Comparison of ENCODE assay signal across 13 mouse cellular contexts in the genomic region with DNA sequence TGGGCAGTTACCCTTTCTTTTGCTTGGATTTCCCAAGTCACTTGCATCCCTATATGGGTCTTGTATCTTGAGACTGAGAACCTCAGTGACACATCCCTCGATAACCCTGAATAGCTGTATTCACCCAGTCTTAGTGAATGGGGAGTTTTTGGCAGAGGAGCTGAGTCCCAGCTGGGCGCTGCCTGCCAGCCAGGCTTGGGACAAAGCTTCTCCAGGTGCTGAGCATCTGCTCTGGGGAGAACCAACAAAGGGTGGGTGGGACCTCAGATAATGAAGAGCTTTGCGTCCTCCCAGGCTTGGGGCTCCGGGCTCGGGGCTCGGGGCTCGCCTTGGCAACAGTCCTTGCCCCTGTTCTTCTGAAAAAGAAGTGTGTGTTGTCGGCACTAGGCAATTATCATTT.
DNase-seq lines count a peak whose midpoint lies in the region; ATAC-seq and TF ChIP-seq lines count a peak whose summit lies in the region.
"Had no signal": no experiment of that assay in that cellular context is flagged by ENCODE, and none has a peak within 500 bp of the region (broad histone marks: within the 10 kb centered on the region; RNA-seq: fewer than 3 reads in every experiment).

No protein-coding gene starts in this region.

- ATAC-seq in neural tube, embryonic 12.5 days (ENCODE audit: low FRiP score, low read depth): peak; percentile 29
- no peak; the same call in 1 of the 2 replicates for ATAC-seq in neural tube, embryonic 15.5 days (ENCODE audit: low FRiP score)
- peak; percentile 85 for ATAC-seq in forebrain, postnatal 0 days
- peak; percentile 56; the same call in 1 of the 2 replicates for ATAC-seq in midbrain, embryonic 16.5 days

- H3K27me3 ChIP-seq in neural tube, embryonic 12.5 days (replicated peaks): no peaks in the 10 kb centered on the region
- H3K27me3 ChIP-seq in neural tube, embryonic 15.5 days (replicated peaks): no peaks in the 10 kb centered on the region
- H3K27me3 ChIP-seq in forebrain, postnatal 0 days (ENCODE audit: insufficient read depth, low read length): no peaks in the 10 kb centered on the region
- no peaks in the 10 kb centered on the region for H3K27me3 ChIP-seq in midbrain, embryonic 16.5 days (ENCODE audit: control insufficient read depth, insufficient read depth, low read depth, low read length)

- intact Hi-C loops in heart, postnatal 36 days (cut with DNase I): no loop called here

- peak; percentile 87 for DNase-seq in heart, adult 11 months
- no peak for DNase-seq in heart, postnatal 36 days
- DNase-seq in forebrain, postnatal 0 days: peak; percentile 70
- DNase-seq in urinary bladder, postnatal 4 days (ENCODE audit: low spot score in 2 of 2): no peak
- no peak for DNase-seq in urinary bladder, adult 18-20 months (ENCODE audit: low spot score in 2 of 2)
- DNase-seq: cerebellum, adult 9-11 months; heart, postnatal 4 days; lung, postnatal 14 days; spleen, adult 18-20 months; thymus, postnatal 4 days had no signal

- H3K36me3 ChIP-seq in neural tube, embryonic 12.5 days: no peaks in the 10 kb centered on the region
- H3K36me3 ChIP-seq in neural tube, embryonic 15.5 days: no peaks in the 10 kb centered on the region
- no peaks in the 10 kb centered on the region for H3K36me3 ChIP-seq in forebrain, postnatal 0 days (ENCODE audit: insufficient read depth)
- no peaks in the 10 kb centered on the region for H3K36me3 ChIP-seq in midbrain, embryonic 16.5 days (ENCODE audit: control insufficient read depth, insufficient read depth, low read length)

- H3K9ac ChIP-seq in neural tube, embryonic 12.5 days: no peak overlapping the region
- no peak overlapping the region for H3K9ac ChIP-seq in neural tube, embryonic 15.5 days (replicated peaks)
- H3K9ac ChIP-seq in forebrain, postnatal 0 days: no peak overlapping the region
- H3K9ac ChIP-seq in midbrain, embryonic 16.5 days (ENCODE audit: low read depth, low read length): no peak overlapping the region

- H3K27ac ChIP-seq in neural tube, embryonic 12.5 days: no peak overlapping the region
- H3K27ac ChIP-seq in neural tube, embryonic 15.5 days (replicated peaks): no peak overlapping the region
- H3K27ac ChIP-seq in forebrain, postnatal 0 days (ENCODE audit: low read depth, low read length): no peak overlapping the region
- H3K27ac ChIP-seq in midbrain, embryonic 16.5 days (ENCODE audit: low read length): no peak overlapping the region

- no peak for TF ChIP-seq CTCF in forebrain, postnatal 0 days (IDR thresholded peaks at IDR 0.05; ENCODE audit: low read depth)

- no peak overlapping the region for H3K4me2 ChIP-seq in neural tube, embryonic 12.5 days (replicated peaks)
- no peak overlapping the region for H3K4me2 ChIP-seq in neural tube, embryonic 15.5 days
- no peak overlapping the region for H3K4me2 ChIP-seq in forebrain, postnatal 0 days (ENCODE audit: low read depth)
- H3K4me2 ChIP-seq in midbrain, embryonic 16.5 days (ENCODE audit: low read length): no peak overlapping the region

- H3K9me3 ChIP-seq in neural tube, embryonic 12.5 days: no peaks in the 10 kb centered on the region
- no peaks in the 10 kb centered on the region for H3K9me3 ChIP-seq in neural tube, embryonic 15.5 days (replicated peaks)
- no peaks in the 10 kb centered on the region for H3K9me3 ChIP-seq in forebrain, postnatal 0 days (ENCODE audit: low read length)
- H3K9me3 ChIP-seq in midbrain, embryonic 16.5 days (replicated peaks; ENCODE audit: control insufficient read depth, low read length, poor library complexity, severe bottlenecking): no peaks in the 10 kb centered on the region

- peaks cover 11% of the 10 kb centered on the region; the same call in 1 of the 2 replicates for H3K4me1 ChIP-seq in neural tube, embryonic 12.5 days
- no peaks in the 10 kb centered on the region; the same call in 1 of the 2 replicates for H3K4me1 ChIP-seq in neural tube, embryonic 15.5 days
- H3K4me1 ChIP-seq in forebrain, postnatal 0 days (ENCODE audit: insufficient read depth): no peaks in the 10 kb centered on the region
- no peaks in the 10 kb centered on the region for H3K4me1 ChIP-seq in midbrain, embryonic 16.5 days (ENCODE audit: control insufficient read depth, insufficient read depth, low read length)

- WGBS in neural tube, embryonic 12.5 days: 27% methylated on average over 8 of the region's 8 CpGs
- WGBS in neural tube, embryonic 15.5 days: 23% methylated on average over 8 of the region's 8 CpGs
- WGBS in forebrain, postnatal 0 days: 9% methylated on average over 8 of the region's 8 CpGs
- 11% methylated on average over 8 of the region's 8 CpGs for WGBS in midbrain, embryonic 16.5 days

- H3K4me3 ChIP-seq in neural tube, embryonic 12.5 days: no peak overlapping the region
- no peak overlapping the region for H3K4me3 ChIP-seq in neural tube, embryonic 15.5 days (replicated peaks)
- H3K4me3 ChIP-seq in forebrain, postnatal 0 days (ENCODE audit: low read depth, low read length): no peak overlapping the region
- no peak overlapping the region for H3K4me3 ChIP-seq in midbrain, embryonic 16.5 days (ENCODE audit: low read depth, low read length)

Comparison
In these comparisons a context has a peak if more than half of its experiments do, and no peak if none do; other contexts are left out.
1. DNase-seq: peak in heart, adult 11 months (single experiment) and forebrain, postnatal 0 days (single experiment); none in heart, postnatal 36 days (0 of 2), urinary bladder, postnatal 4 days (0 of 2) and urinary bladder, adult 18-20 months (0 of 2).